Mouse (Mus musculus) thymus, adult 2 months (tissue): Measurements from ENCODE around the gene Chmp6. TPM values are rescaled to one million over a fixed set of nuclear protein-coding genes. Genes with fewer than 3 reads are reported as not detected.

ENCODE experiments used
- DNase-seq: peaks from one replicate; pipeline ENCODE4 v3.0.0; 2021
- H3K27ac ChIP-seq: fragments of 200-500 bp; 2 replicates; pipeline ENCODE4 v1.5.1; 2012; ENCODE audit warnings: low read length, control low read depth; ENCODE audit not compliant: control insufficient read depth, insufficient read depth
- H3K27me3 ChIP-seq: fragments of 200-500 bp; 2 replicates; pipeline ENCODE4 v1.6.1; 2012; ENCODE audit warnings: mild to moderate bottlenecking, low read length, moderate library complexity, mixed read lengths; ENCODE audit not compliant: control insufficient read depth, insufficient read depth
- H3K36me3 ChIP-seq: fragments of 200-500 bp; 2 replicates; pipeline ENCODE4 v1.6.1; 2012; ENCODE audit warnings: mild to moderate bottlenecking, low read length, moderate library complexity; ENCODE audit not compliant: control insufficient read depth, insufficient read depth
- H3K4me1 ChIP-seq: fragments of 200-500 bp; replicated peaks from 2 replicates; pipeline ENCODE4 v1.6.1; 2012; ENCODE audit warnings: low read length; ENCODE audit not compliant: control insufficient read depth, insufficient read depth
- H3K4me3 ChIP-seq: fragments of 200-500 bp; 2 replicates; pipeline ENCODE4 v1.5.1; 2012; ENCODE audit warnings: mild to moderate bottlenecking, low read length, control low read depth, moderate library complexity; ENCODE audit not compliant: control insufficient read depth, insufficient read depth
- CTCF ChIP-seq: fragments of 200-500 bp; IDR thresholded peaks from 2 replicates; pipeline ENCODE4 v1.5.1; 2012; ENCODE audit warnings: mild to moderate bottlenecking, control low read depth, low read length, moderate library complexity, borderline replicate concordance; ENCODE audit not compliant: control insufficient read depth, poor library complexity, insufficient read depth; ENCODE audit errors: extremely low read depth
- POLR2A ChIP-seq: fragments of 200-500 bp; IDR thresholded peaks from 2 replicates; pipeline ENCODE4 v1.6.1; 2012; ENCODE audit warnings: mild to moderate bottlenecking, low read length, control low read depth, moderate library complexity; ENCODE audit not compliant: control insufficient read depth, poor library complexity, insufficient read depth; ENCODE audit errors: extremely low read depth
- WGBS: fragments of 180-500 bp; shearing (Covaris S2); methylation state at CpG from one replicate; pipeline ENCODE4 v1.1.7; 2018; 5-methylcytosine and 5-hydroxymethylcytosine counted together
- polyA plus RNA-seq: library from polyadenylated mRNA; depleted of rRNA; stranded (reverse); fragments of >200 nt; gene quantifications from 2 replicates; pipeline ENCODE4 v1.2.3, GENCODE M21; 2012; rRNA removed

The Chmp6 gene
- polyA plus RNA-seq, 1 experiment, result 59.2 TPM

DNA sequence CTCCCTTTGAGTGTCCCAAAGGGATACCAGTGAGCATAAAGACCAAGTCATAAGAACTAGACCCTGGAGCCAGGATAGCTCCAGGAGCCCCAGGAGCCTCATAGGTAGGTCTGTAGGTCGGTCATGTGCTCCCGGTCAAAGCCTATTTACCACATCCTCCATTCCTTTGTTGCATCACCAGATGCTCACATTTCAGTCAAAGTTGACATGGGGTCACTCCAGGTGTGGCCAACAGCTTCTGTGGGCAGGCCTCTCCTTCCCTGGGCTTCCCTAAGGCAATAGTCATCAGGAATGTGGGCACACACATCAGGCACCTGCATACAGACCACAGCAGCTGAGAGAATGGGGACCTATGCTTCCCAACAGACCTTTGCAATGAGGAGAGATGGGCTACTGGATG is 54.7 kb downstream of the Chmp6 start:
- no peak for TF ChIP-seq CTCF
- no peak for TF ChIP-seq POLR2A
- no peaks in the 10 kb centered on the region for H3K36me3 ChIP-seq
- no peaks in the 10 kb centered on the region for H3K27me3 ChIP-seq
- no peak overlapping the region for H3K4me3 ChIP-seq
- no peak overlapping the region for H3K27ac ChIP-seq
- WGBS, result 96% methylated on average over 2 of the region's 2 CpGs
- H3K4me1 ChIP-seq, result no peaks in the 10 kb centered on the region
- no peak for DNase-seq

Other genes starting within 250 kb of the Chmp6 start
- 53.7 and 59.8 TPM in 2 replicates for gene Baiap2, start 29.3 kb downstream of the Chmp6 start, polyA plus RNA-seq
- 4.4 and 4.7 TPM in 2 replicates for gene Aatk, start 133.7 kb downstream of the Chmp6 start, polyA plus RNA-seq
- gene Cep131, start 173.4 kb downstream of the Chmp6 start, polyA plus RNA-seq, result 10.8 and 12.4 TPM in 2 replicates
- 95.3 and 103 TPM in 2 replicates for gene Tepsin, start 185.3 kb downstream of the Chmp6 start, polyA plus RNA-seq
- 33.0 and 47.7 TPM in 2 replicates for gene Ndufaf8, start 185.5 kb downstream of the Chmp6 start, polyA plus RNA-seq
- 165 and 167 TPM in 2 replicates for gene Slc38a10, start 237.9 kb downstream of the Chmp6 start, polyA plus RNA-seq